Mouse (Mus musculus) liver, postnatal 0 days (tissue): ENCODE data around the gene Cdk1. TPM values are rescaled to one million over a fixed set of nuclear protein-coding genes. Genes with fewer than 3 reads are reported as not detected.
A peak's percentile ranks its signal among the peaks of the same experiment; 100 is the strongest.

Source experiments
- ATAC-seq: fragments of 200-750 bp; cut with Nextera tagmentation; 2 replicates; pipeline ENCODE4 v1.8.0; 2017; ENCODE audit warnings: mild to moderate bottlenecking, moderate library complexity
- DNase-seq: peaks from one replicate; pipeline ENCODE4 v3.0.0-alpha.2; 2016
- H3K27ac ChIP-seq: fragments of 300-500 bp; sonication (generic); 2 replicates; pipeline ENCODE4 v1.5.1; 2014; ENCODE audit warnings: antibody characterized with exemption, moderate library complexity, mild to moderate bottlenecking, low read depth
- H3K27me3 ChIP-seq: fragments of 300-500 bp; sonication (generic); 2 replicates; pipeline ENCODE4 v1.6.1; 2014; ENCODE audit warnings: low read length, control low read depth, mixed read lengths; ENCODE audit not compliant: insufficient read depth
- H3K36me3 ChIP-seq: fragments of 300-500 bp; sonication (generic); replicated peaks from 2 replicates; pipeline ENCODE4 v1.6.1; 2014; ENCODE audit warnings: mild to moderate bottlenecking, control low read depth, low read length, moderate library complexity, mixed read lengths; ENCODE audit not compliant: insufficient read depth
- H3K4me1 ChIP-seq: fragments of 300-500 bp; sonication (generic); 2 replicates; pipeline ENCODE4 v1.6.1; 2014; ENCODE audit warnings: antibody characterized with exemption, mild to moderate bottlenecking, control low read depth; ENCODE audit not compliant: insufficient read depth
- H3K4me2 ChIP-seq: fragments of 300-500 bp; sonication (generic); 2 replicates; pipeline ENCODE4 v1.6.1; 2014; ENCODE audit warnings: low read depth, mild to moderate bottlenecking, low read length, moderate library complexity, mixed read lengths
- H3K4me3 ChIP-seq: fragments of 300-500 bp; sonication (generic); 2 replicates; pipeline ENCODE4 v1.5.1; 2014; ENCODE audit warnings: low read depth, low read length
- H3K9ac ChIP-seq: fragments of 300-500 bp; sonication (generic); replicated peaks from 2 replicates; pipeline ENCODE4 v1.6.1; 2014; ENCODE audit warnings: mild to moderate bottlenecking, moderate library complexity
- H3K9me3 ChIP-seq: fragments of 300-500 bp; sonication (generic); 2 replicates; pipeline ENCODE4 v1.6.1; 2016; ENCODE audit warnings: mild to moderate bottlenecking, control low read depth, low read length, mixed read lengths
- CTCF ChIP-seq: sonication (generic); IDR thresholded peaks from 2 replicates; pipeline ENCODE4 v1.5.1; 2016; ENCODE audit warnings: antibody characterized with exemption, low read depth
- EP300 ChIP-seq: IDR thresholded peaks from 2 replicates; pipeline ENCODE4 v1.6.1; 2016; ENCODE audit warnings: antibody characterized with exemption, low read depth, mild to moderate bottlenecking
- WGBS: fragments of 180-500 bp; shearing (Covaris S2); extraction: QIAGEN DNeasy Blood & Tissue Kit; methylation state at CpG from one replicate; pipeline ENCODE4 v1.1.7; 2014; ENCODE audit not compliant: insufficient replicate concordance; 5-methylcytosine and 5-hydroxymethylcytosine counted together
- polyA plus RNA-seq: library from polyadenylated mRNA; unstranded; fragments of >200 nt; fragmentation: Nextera tagmentation; extraction: Ambion mirVana; gene quantifications from 2 replicates; pipeline ENCODE4 v1.2.1, GENCODE M21; 2015

The Cdk1 gene
- polyA plus RNA-seq, 1 experiment from 2014 or later = 171 TPM

DNA sequence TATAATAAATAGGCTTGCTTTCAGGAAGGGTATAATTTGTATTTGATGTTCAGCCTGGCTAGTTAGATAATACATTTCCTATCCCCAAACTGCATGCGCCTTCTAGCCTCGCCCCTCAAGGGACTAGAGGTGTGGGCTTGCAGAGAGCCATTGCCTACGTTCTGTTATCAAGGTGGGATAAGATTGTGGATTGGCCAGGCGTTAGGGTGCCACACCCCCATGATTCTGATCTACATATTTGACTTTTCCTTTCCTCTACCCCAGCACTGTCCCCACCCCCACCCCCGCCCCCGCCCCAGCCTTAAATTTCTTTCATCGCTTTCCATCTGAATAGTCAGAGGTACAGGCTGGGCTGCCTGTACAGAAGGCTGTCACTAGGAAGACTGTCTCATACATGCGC lies 34.0 kb upstream of the Cdk1 start:
- Histone ChIP-seq H3K36me3 (no peaks in the 10 kb centered on the region), H3K27ac (no peak overlapping the region), H3K4me1 (no peaks in the 10 kb centered on the region), H3K27me3 (no peaks in the 10 kb centered on the region), H3K4me3 (no peak overlapping the region), H3K4me2 (no peak overlapping the region), H3K9me3 (no peaks in the 10 kb centered on the region), H3K9ac (no peak overlapping the region)
- DNase-seq (no peak), ATAC-seq (no peak)
- TF ChIP-seq CTCF (no peak), EP300 (no peak)
- WGBS = 67% methylated on average over 8 of the region's 8 CpGs

GRCm38 (mm10) chr10:69385136-69385535 lies 32.4 kb upstream of the Cdk1 start:
- Histone ChIP-seq H3K9ac (no peak overlapping the region), H3K4me1 (no peaks in the 10 kb centered on the region), H3K9me3 (no peaks in the 10 kb centered on the region), H3K27ac (no peak overlapping the region), H3K4me2 (no peak overlapping the region), H3K36me3 (no peaks in the 10 kb centered on the region), H3K4me3 (no peak overlapping the region), H3K27me3 (no peaks in the 10 kb centered on the region)
- TF ChIP-seq EP300 (no peak), CTCF (no peak)
- DNase-seq = no peak
- 89% methylated on average over 8 of the region's 8 CpGs for WGBS
- ATAC-seq = no peak

DNA sequence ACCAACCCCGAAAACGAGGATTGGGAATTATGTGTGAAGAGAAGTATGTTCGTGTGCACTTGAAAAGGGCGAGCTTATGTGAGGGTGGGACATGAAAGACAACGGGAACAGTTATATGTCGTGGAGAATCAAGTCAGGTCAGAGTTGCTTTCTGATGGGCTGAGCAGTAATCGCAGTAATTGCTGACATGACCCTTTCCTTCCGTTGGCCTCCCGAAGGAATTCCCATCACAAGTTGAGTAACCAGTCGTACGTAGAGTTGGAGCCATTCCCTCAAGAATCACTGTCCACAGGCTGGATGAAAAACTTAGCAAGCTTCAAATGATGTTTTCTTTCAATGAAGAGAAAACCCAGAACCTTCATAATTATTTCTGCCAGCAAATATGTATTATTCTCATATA lies 31.9 kb upstream of the Cdk1 start:
- no peaks in the 10 kb centered on the region for H3K27me3 ChIP-seq
- H3K4me2 ChIP-seq = no peak overlapping the region
- DNase-seq = no peak
- no peaks in the 10 kb centered on the region for H3K9me3 ChIP-seq
- TF ChIP-seq CTCF (no peak), EP300 (no peak)
- WGBS = 73% methylated on average over 11 of the region's 11 CpGs
- ATAC-seq = no peak
- no peak overlapping the region for H3K27ac ChIP-seq
- no peak overlapping the region for H3K4me3 ChIP-seq
- no peaks in the 10 kb centered on the region for H3K4me1 ChIP-seq
- H3K9ac ChIP-seq = no peak overlapping the region
- H3K36me3 ChIP-seq = no peaks in the 10 kb centered on the region

- Histone ChIP-seq H3K4me2 (no peak overlapping the region), H3K4me3 (no peak overlapping the region), H3K9ac (no peak overlapping the region), H3K27me3 (no peaks in the 10 kb centered on the region), H3K9me3 (no peaks in the 10 kb centered on the region), H3K27ac (no peak overlapping the region), H3K4me1 (no peaks in the 10 kb centered on the region), H3K36me3 (no peaks in the 10 kb centered on the region)
- DNase-seq = no peak
- no peak for ATAC-seq
- WGBS = 85% methylated on average over 1 of the region's 1 CpGs
- TF ChIP-seq CTCF = no peak
- no peak for TF ChIP-seq EP300
Measured at GRCm38 (mm10) chr10:69383186-69383585, 30.4 kb upstream of the Cdk1 start.

DNA sequence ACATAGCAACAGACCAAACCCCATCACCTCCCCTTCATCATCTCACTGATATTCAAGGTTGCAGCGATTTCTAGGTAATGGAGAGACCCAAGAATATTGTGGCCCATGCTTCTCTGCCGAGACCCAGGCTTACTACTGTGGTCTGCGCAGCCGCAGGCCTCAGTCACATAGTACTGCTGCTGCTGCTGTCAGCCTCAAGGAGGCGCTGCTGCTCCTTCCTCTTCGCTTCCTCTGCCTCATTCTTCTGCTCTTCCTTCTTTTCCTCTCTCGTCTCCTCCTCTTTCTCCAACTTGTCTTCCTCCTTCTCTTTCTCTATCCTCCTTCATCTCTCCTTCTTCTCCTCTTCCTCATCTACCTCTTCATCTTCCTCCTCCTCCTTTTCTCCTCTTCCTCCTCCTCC lies 22.4 kb upstream of the Cdk1 start:
- 46% methylated on average over 7 of the region's 7 CpGs for WGBS

DNA sequence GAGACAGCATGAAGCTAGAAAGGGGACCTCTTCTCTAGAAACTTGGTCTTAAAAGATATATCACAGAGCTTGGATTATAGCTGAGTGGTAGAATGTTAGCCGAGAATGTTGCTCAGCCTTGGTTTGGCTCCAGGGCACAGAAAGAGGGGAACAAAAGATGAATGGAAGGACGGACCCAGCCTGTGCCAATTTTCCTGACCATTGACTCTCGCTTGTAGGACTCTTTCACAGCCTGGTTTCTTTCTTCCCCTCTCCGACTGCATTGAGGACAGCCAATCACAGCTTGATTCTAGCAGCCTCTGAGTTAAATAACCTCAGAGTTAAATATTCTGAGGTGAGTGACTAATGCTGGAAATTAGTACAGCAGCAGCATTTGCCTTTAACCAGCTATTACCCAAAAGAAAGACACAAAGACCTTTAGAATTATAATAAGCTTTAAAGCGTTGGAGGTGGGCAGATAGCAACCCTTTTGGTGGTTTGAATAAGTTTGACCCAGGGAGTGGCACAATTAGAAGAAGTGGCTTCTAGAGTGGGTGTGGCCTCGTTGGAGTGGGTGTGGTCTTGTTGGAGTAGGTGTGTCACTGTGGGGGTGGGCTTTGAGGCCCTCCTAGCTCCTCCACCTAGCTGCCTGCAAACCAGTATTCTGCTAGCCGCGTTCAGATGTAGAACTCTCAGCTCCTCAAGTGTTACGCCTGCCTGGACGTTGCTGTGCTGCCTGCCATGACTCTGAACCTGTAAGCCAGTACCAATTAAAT lies 21.2 kb upstream of the Cdk1 start:
- ATAC-seq = no peak
- H3K9me3 ChIP-seq = no peaks in the 10 kb centered on the region

More for the DNA sequence above, 22.4 kb upstream of the Cdk1 start:
- no peaks in the 10 kb centered on the region for H3K36me3 ChIP-seq
- no peak for ATAC-seq
- no peaks in the 10 kb centered on the region for H3K9me3 ChIP-seq
- no peak overlapping the region for H3K4me3 ChIP-seq
- no peak overlapping the region for H3K27ac ChIP-seq
- TF ChIP-seq CTCF (peak; percentile 42), EP300 (no peak)
- no peak for DNase-seq
- no peak overlapping the region for H3K9ac ChIP-seq
- no peaks in the 10 kb centered on the region for H3K27me3 ChIP-seq
- H3K4me2 ChIP-seq = no peak overlapping the region
- no peaks in the 10 kb centered on the region for H3K4me1 ChIP-seq

More for the DNA sequence above, 21.2 kb upstream of the Cdk1 start:
- Histone ChIP-seq H3K4me2 (no peak overlapping the region), H3K4me1 (no peaks in the 10 kb centered on the region), H3K36me3 (no peaks in the 10 kb centered on the region), H3K27me3 (no peaks in the 10 kb centered on the region), H3K4me3 (no peak overlapping the region), H3K9ac (no peak overlapping the region), H3K27ac (no peak overlapping the region)
- WGBS = 73% methylated on average over 10 of the region's 10 CpGs
- TF ChIP-seq EP300 (no peak), CTCF (no peak)
- no peak for DNase-seq
